Mouse (Mus musculus) limb, embryonic 12.5 days (tissue): ENCODE data around the gene Rcan3. TPM values are rescaled to one million over a fixed set of nuclear protein-coding genes. Genes with fewer than 3 reads are reported as not detected.

Experiments
- ATAC-seq: fragments of 200-750 bp; cut with Nextera tagmentation; 2 replicates; pipeline ENCODE4 v1.8.0; 2017; ENCODE audit warnings: low read depth, moderate TSS enrichment; ENCODE audit not compliant: insufficient number of reproducible peaks, insufficient read depth, low FRiP score, low TSS enrichment
- H3K27ac ChIP-seq: fragments of 300-500 bp; sonication (generic); 2 replicates; pipeline ENCODE4 v1.5.1; 2016; ENCODE audit warnings: mild to moderate bottlenecking, moderate library complexity
- H3K27me3 ChIP-seq: fragments of 300-500 bp; sonication (generic); 2 replicates; pipeline ENCODE4 v1.6.1; 2016; ENCODE audit warnings: mild to moderate bottlenecking, moderate library complexity
- H3K36me3 ChIP-seq: fragments of 300-500 bp; sonication (generic); 2 replicates; pipeline ENCODE4 v1.6.1; 2016; ENCODE audit warnings: mild to moderate bottlenecking, moderate library complexity
- H3K4me1 ChIP-seq: fragments of 300-500 bp; sonication (generic); replicated peaks from 2 replicates; pipeline ENCODE4 v1.6.1; 2016
- H3K4me2 ChIP-seq: fragments of 300-500 bp; sonication (generic); 2 replicates; pipeline ENCODE4 v1.6.1; 2016; ENCODE audit warnings: mild to moderate bottlenecking, moderate library complexity
- H3K4me3 ChIP-seq: fragments of 300-500 bp; sonication (generic); replicated peaks from 2 replicates; pipeline ENCODE4 v1.5.1; 2016; ENCODE audit warnings: mild to moderate bottlenecking
- H3K9ac ChIP-seq: fragments of 300-500 bp; sonication (generic); replicated peaks from 2 replicates; pipeline ENCODE4 v1.6.1; 2016; ENCODE audit warnings: mild to moderate bottlenecking, moderate library complexity
- H3K9me3 ChIP-seq: fragments of 300-500 bp; sonication (generic); 2 replicates; pipeline ENCODE4 v1.6.1; 2016; ENCODE audit warnings: mild to moderate bottlenecking, moderate library complexity
- WGBS: fragments of 180-500 bp; shearing (Covaris S2); methylation state at CpG from one replicate; pipeline ENCODE4 v1.1.7; 2016; 5-methylcytosine and 5-hydroxymethylcytosine counted together
- polyA plus RNA-seq: library from polyadenylated mRNA; unstranded; fragments of >200 nt; fragmentation: Nextera tagmentation; extraction: Ambion mirVana; gene quantifications from 2 replicates; pipeline ENCODE4 v1.2.1, GENCODE M21; 2016

The Rcan3 gene
- polyA plus RNA-seq, 1 experiment from 2014 or later, result 11.7 TPM

DNA sequence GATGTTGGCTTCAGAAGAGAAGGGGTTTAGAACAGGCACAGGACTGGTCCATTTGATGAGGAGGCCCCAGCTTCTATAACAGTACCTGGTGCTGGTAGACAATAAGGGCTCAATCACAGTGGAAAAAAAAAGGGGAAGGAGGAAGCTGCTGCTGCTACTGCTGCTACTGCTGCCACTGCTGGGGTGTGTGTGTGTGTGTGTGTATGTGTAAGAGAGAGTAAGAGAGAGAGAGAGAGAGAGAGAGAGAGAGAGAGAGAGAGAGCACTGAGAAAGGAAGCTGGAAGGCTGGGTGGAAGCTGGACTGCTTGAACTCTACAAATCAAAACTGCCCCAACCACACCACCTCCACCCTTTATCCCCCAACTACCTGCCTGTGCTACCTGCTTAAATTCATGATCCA, 4.3 kb upstream of the Rcan3 start:
- Histone ChIP-seq H3K9me3 (no peaks in the 10 kb centered on the region), H3K9ac (no peak overlapping the region), H3K27me3 (peaks cover 8% of the 10 kb centered on the region), H3K4me1 (peaks cover 14% of the 10 kb centered on the region), H3K4me2 (no peak overlapping the region), H3K27ac (no peak overlapping the region), H3K36me3 (no peaks in the 10 kb centered on the region), H3K4me3 (no peak overlapping the region)
- no peak for ATAC-seq

DNA sequence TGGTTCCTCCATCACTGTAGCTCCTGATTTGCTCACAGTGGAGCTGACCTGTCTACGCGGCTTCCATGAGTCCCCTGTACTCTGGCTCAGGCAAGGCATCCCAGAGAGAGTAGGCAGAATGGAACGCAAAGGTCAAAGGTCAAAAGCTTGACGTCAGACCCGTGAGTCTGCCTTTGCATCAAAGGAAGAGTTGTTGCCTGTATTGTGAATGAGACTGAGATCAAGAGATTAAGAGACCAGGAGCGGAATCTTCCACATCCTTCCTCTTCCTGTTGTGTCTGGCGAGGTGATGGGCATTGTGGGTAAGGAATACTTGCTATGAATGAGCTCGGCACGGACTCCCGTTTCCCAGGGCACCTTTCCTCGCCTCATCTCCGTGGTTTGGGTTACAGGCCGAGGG, 2.6 kb upstream of the Rcan3 start:
- ATAC-seq, result no peak
- Histone ChIP-seq H3K4me2 (no peak overlapping the region), H3K4me3 (no peak overlapping the region), H3K27me3 (peaks cover 8% of the 10 kb centered on the region), H3K27ac (no peak overlapping the region), H3K4me1 (peaks cover 14% of the 10 kb centered on the region), H3K36me3 (no peaks in the 10 kb centered on the region), H3K9ac (no peak overlapping the region), H3K9me3 (no peaks in the 10 kb centered on the region)
- 59% methylated on average over 13 of the region's 13 CpGs for WGBS

DNA sequence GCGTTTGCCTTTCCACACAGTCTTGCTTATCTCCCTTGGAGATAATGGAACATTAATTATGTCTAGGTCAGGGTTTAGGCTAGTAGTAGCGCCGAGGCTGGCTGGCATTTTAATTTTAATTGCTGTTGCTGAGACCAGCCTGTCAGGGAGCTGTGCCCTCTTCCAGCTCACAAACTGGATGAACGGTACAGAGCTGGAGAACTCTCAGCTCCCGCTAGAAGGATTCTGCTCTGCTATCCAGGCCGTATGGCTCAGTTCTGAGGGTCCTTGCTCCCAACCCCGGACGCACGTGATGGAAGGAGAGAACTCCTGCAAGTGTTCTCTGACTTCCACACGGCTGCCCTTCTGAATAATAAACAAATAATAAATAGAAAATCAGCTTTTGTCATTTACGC, 739 bp upstream of the Rcan3 start:
- Histone ChIP-seq H3K27ac (no peak overlapping the region), H3K4me3 (peak overlapping the region; percentile 71), H3K4me2 (peak overlapping the region; percentile 90), H3K36me3 (no peaks in the 10 kb centered on the region), H3K9ac (peak overlapping the region; percentile 63), H3K27me3 (peaks cover 8% of the 10 kb centered on the region), H3K9me3 (no peaks in the 10 kb centered on the region), H3K4me1 (peaks cover 14% of the 10 kb centered on the region)
- no peak for ATAC-seq
- 29% methylated on average over 11 of the region's 11 CpGs for WGBS

GRCm38 (mm10) chr4:135433086-135433442, 589 bp downstream of the Rcan3 start:
- H3K4me1 ChIP-seq, result peaks cover 10% of the 10 kb centered on the region
- H3K27me3 ChIP-seq, result peaks cover 8% of the 10 kb centered on the region
- WGBS, result 8% methylated on average over 10 of the region's 10 CpGs
- H3K9me3 ChIP-seq, result no peaks in the 10 kb centered on the region
- no peak for ATAC-seq
- H3K9ac ChIP-seq, result peak overlapping the region; percentile 78
- H3K27ac ChIP-seq, result no peak overlapping the region
- peak overlapping the region; percentile 71 for H3K4me3 ChIP-seq
- H3K4me2 ChIP-seq, result peak overlapping the region; percentile 90
- H3K36me3 ChIP-seq, result no peaks in the 10 kb centered on the region

GRCm38 (mm10) chr4:135429990-135430760, 3.5 kb downstream of the Rcan3 start:
- Histone ChIP-seq H3K4me1 (peaks cover 10% of the 10 kb centered on the region), H3K27ac (no peak overlapping the region), H3K36me3 (no peaks in the 10 kb centered on the region), H3K4me2 (no peak overlapping the region), H3K9me3 (no peaks in the 10 kb centered on the region), H3K27me3 (0 out of 2 replicates have a peak, but pooled peaks cover 4% of the 10 kb centered on the region), H3K9ac (no peak overlapping the region), H3K4me3 (no peak overlapping the region)
- 72% methylated on average over 8 of the region's 8 CpGs for WGBS
- ATAC-seq, result no peak

- no peak for ATAC-seq
- H3K27me3 ChIP-seq, result 0 out of 2 replicates have a peak, but pooled peaks cover 4% of the 10 kb centered on the region
- no peaks in the 10 kb centered on the region for H3K9me3 ChIP-seq
- H3K4me1 ChIP-seq, result peaks cover 7% of the 10 kb centered on the region
- H3K4me2 ChIP-seq, result no peak overlapping the region
- no peaks in the 10 kb centered on the region for H3K36me3 ChIP-seq
- H3K9ac ChIP-seq, result no peak overlapping the region
- H3K4me3 ChIP-seq, result no peak overlapping the region
- no peak overlapping the region for H3K27ac ChIP-seq
- WGBS, result 88% methylated on average over 4 of the region's 4 CpGs
Observed at GRCm38 (mm10) chr4:135429383-135429782, 4.3 kb downstream of the Rcan3 start.

DNA sequence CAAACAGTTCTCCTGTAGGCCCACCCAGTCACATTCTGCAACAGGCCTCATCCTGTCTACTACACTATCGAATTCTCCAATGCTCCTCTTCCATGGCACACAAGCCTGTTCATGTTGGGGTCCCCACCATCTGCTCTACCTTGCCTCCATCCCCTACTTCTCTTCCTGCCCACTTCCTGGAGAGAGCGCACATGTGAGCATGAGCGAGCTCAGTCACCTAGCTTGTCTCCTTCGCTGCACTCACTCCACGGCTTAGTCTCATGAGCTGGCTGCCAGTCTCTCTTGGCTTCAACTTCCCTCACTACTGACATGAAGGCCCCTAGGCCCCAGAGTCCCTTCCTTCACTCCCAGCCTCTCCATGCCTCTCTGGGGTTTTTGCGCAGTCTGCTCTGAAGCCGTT, 7.1 kb downstream of the Rcan3 start:
- no peaks in the 10 kb centered on the region for H3K9me3 ChIP-seq
- WGBS, result 87% methylated on average over 7 of the region's 7 CpGs
- no peak overlapping the region for H3K9ac ChIP-seq
- ATAC-seq, result no peak
- no peaks in the 10 kb centered on the region for H3K27me3 ChIP-seq
- peaks cover 6% of the 10 kb centered on the region; the same call in 1 of the 2 replicates for H3K36me3 ChIP-seq
- no peaks in the 10 kb centered on the region for H3K4me1 ChIP-seq
- H3K4me2 ChIP-seq, result no peak overlapping the region
- no peak overlapping the region for H3K4me3 ChIP-seq
- H3K27ac ChIP-seq, result no peak overlapping the region

GRCm38 (mm10) chr4:135425625-135426024, 8.0 kb downstream of the Rcan3 start:
- WGBS, result 80% methylated on average over 9 of the region's 9 CpGs
- ATAC-seq, result no peak
- H3K27me3 ChIP-seq, result no peaks in the 10 kb centered on the region
- H3K4me2 ChIP-seq, result no peak overlapping the region
- no peak overlapping the region for H3K9ac ChIP-seq
- H3K9me3 ChIP-seq, result no peaks in the 10 kb centered on the region
- H3K4me1 ChIP-seq, result no peaks in the 10 kb centered on the region
- H3K4me3 ChIP-seq, result no peak overlapping the region
- no peak overlapping the region for H3K27ac ChIP-seq
- H3K36me3 ChIP-seq, result peaks cover 6% of the 10 kb centered on the region; the same call in 1 of the 2 replicates

DNA sequence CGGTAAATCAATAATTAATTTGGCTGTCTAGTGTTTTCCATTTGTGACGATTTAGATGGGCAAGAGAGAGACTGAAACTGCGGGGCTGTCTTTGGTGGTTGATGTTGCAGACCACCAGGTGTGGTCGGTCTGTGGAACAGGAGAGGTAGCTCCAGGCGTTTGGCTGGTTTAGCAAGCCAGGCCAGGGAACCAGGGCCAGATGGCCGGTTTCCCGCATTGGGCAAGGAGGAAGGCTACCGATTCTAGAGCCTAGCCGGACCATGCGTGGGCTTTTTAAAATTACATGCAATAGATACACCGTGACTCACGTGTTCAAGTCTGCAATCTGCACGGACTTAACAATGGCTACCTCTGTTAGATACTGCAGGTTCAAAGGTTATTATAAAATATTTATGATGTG, 12.7 kb downstream of the Rcan3 start:
- H3K36me3 ChIP-seq, result peaks cover 34% of the 10 kb centered on the region
- H3K4me3 ChIP-seq, result no peak overlapping the region
- H3K27ac ChIP-seq, result no peak overlapping the region
- no peaks in the 10 kb centered on the region for H3K4me1 ChIP-seq
- H3K9ac ChIP-seq, result no peak overlapping the region
- H3K27me3 ChIP-seq, result no peaks in the 10 kb centered on the region
- no peak for ATAC-seq
- 93% methylated on average over 13 of the region's 13 CpGs for WGBS
- no peak overlapping the region for H3K4me2 ChIP-seq
- no peaks in the 10 kb centered on the region for H3K9me3 ChIP-seq

GRCm38 (mm10) chr4:135420416-135420815, 13.2 kb downstream of the Rcan3 start:
- no peaks in the 10 kb centered on the region for H3K27me3 ChIP-seq
- no peaks in the 10 kb centered on the region for H3K4me1 ChIP-seq
- ATAC-seq, result no peak
- WGBS, result 83% methylated on average over 11 of the region's 11 CpGs
- no peak overlapping the region for H3K4me3 ChIP-seq
- peaks cover 36% of the 10 kb centered on the region for H3K36me3 ChIP-seq
- no peaks in the 10 kb centered on the region for H3K9me3 ChIP-seq
- no peak overlapping the region for H3K9ac ChIP-seq
- no peak overlapping the region for H3K4me2 ChIP-seq
- no peak overlapping the region for H3K27ac ChIP-seq

- Histone ChIP-seq H3K36me3 (peaks cover 36% of the 10 kb centered on the region), H3K4me2 (no peak overlapping the region), H3K27me3 (no peaks in the 10 kb centered on the region), H3K9me3 (no peaks in the 10 kb centered on the region), H3K4me1 (no peaks in the 10 kb centered on the region), H3K4me3 (no peak overlapping the region), H3K27ac (no peak overlapping the region), H3K9ac (0 out of 2 replicates have a peak overlapping the region, but pooled peaks have one; percentile 9)
- no peak for ATAC-seq
- 84% methylated on average over 21 of the region's 21 CpGs for WGBS
Observed at GRCm38 (mm10) chr4:135419996-135420395, 13.7 kb downstream of the Rcan3 start.

- H3K9ac ChIP-seq, result no peak overlapping the region
- no peaks in the 10 kb centered on the region for H3K27me3 ChIP-seq
- H3K4me1 ChIP-seq, result no peaks in the 10 kb centered on the region
- ATAC-seq, result no peak
- no peak overlapping the region for H3K27ac ChIP-seq
- H3K9me3 ChIP-seq, result no peaks in the 10 kb centered on the region
- H3K36me3 ChIP-seq, result peaks cover 35% of the 10 kb centered on the region
- H3K4me3 ChIP-seq, result no peak overlapping the region
- H3K4me2 ChIP-seq, result no peak overlapping the region
- WGBS, result 89% methylated on average over 21 of the region's 21 CpGs
Observed at GRCm38 (mm10) chr4:135416367-135416766, 17.3 kb downstream of the Rcan3 start.
